Mouse (Mus musculus) small intestine, adult 2 months (tissue): ENCODE measurements around the gene Mrvi1. TPM values are rescaled to one million over a fixed set of nuclear protein-coding genes. Genes with fewer than 3 reads are reported as not detected.

Experiments used
- H3K27ac ChIP-seq: fragments of 200-500 bp; 2 replicates; pipeline ENCODE4 v1.5.1; 2012; ENCODE audit warnings: low read depth, low read length, control low read depth, inconsistent platforms; ENCODE audit not compliant: insufficient read depth
- H3K27me3 ChIP-seq: fragments of 200-500 bp; 2 replicates; pipeline ENCODE4 v1.6.1; 2012; ENCODE audit warnings: mild to moderate bottlenecking, moderate library complexity, low read length, inconsistent platforms; ENCODE audit not compliant: control insufficient read depth, insufficient read depth
- H3K36me3 ChIP-seq: fragments of 200-500 bp; 2 replicates; pipeline ENCODE4 v1.6.1; 2012; ENCODE audit warnings: mild to moderate bottlenecking, low read length, control low read depth, inconsistent platforms; ENCODE audit not compliant: control insufficient read depth, insufficient read depth
- H3K4me1 ChIP-seq: fragments of 200-500 bp; 2 replicates; pipeline ENCODE4 v1.6.1; 2012; ENCODE audit warnings: low read length, inconsistent platforms, mixed read lengths; ENCODE audit not compliant: control insufficient read depth, insufficient read depth, insufficient read length
- H3K4me3 ChIP-seq: fragments of 200-500 bp; 2 replicates; pipeline ENCODE4 v1.5.1; 2012; ENCODE audit warnings: low read depth, mild to moderate bottlenecking, control low read depth, inconsistent platforms, low read length, moderate library complexity
- CTCF ChIP-seq: fragments of 200-500 bp; IDR thresholded peaks from 2 replicates; pipeline ENCODE4 v1.5.1; 2012; ENCODE audit warnings: low read depth, mild to moderate bottlenecking, control low read depth, inconsistent platforms, low read length, moderate library complexity, mixed read lengths; ENCODE audit not compliant: insufficient replicate concordance, insufficient read length; ENCODE audit errors: extremely low read depth
- POLR2A ChIP-seq: fragments of 200-500 bp; IDR thresholded peaks from 2 replicates; pipeline ENCODE4 v1.6.1; 2012; ENCODE audit warnings: low read depth, mild to moderate bottlenecking, control low read depth, inconsistent platforms, low read length, moderate library complexity
- WGBS: fragments of 180-500 bp; shearing (Covaris S2); methylation state at CpG from one replicate; pipeline ENCODE4 v1.1.7; 2018; 5-methylcytosine and 5-hydroxymethylcytosine counted together
- polyA plus RNA-seq: library from polyadenylated mRNA; depleted of rRNA; stranded (reverse); fragments of >200 nt; gene quantifications from 2 replicates; pipeline ENCODE4 v1.2.3, GENCODE M21; 2012; rRNA removed

Gene Mrvi1
- polyA plus RNA-seq, 1 experiment, result 14.8 TPM

DNA sequence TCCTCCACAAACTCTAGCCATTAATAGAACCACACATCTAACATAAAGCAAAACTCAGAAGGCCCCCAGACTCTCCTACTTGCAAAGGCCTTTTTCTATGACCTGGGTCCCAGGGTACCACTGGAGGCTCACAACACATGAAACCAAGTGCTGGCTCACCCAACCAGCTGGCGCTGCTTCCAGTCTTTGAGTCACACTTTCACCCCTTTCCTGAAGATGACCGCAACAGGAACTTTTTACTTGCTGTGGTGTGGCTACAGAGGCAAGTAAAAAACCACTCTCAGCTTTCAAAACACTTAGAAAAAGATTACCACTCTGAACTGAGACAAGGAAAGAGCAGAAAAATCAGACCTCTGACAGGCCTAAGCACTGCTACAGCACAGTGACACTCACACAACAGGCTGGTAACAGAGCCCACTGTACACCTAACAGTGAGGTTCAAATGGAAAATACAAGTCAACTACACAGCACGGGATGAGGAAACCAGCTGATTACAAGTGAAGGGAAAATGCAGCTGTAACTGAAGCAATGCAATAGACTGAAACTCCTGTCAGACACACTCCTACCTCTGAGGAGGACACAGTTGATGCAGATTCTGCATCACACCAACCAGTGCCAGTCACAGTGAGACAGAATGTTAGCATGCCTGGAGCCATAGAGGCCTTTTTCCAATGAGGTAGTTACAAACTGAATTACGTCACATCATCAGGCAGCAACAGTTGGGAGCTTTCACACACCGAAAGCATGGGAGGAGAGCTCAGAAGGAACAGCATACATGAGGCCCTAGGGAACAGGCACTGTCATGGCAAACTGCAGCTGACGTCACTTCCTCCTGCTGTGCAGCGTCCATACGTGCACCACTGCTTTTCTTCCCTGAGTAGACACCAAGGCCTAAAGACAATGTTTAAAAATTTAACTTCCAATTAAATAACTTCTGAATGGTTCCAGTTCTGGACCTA is 158.0 kb downstream of the Mrvi1 start:
- 86% methylated on average over 8 of the region's 8 CpGs for WGBS
- Histone ChIP-seq H3K4me3 (no peak overlapping the region), H3K27ac (no peak overlapping the region), H3K4me1 (no peaks in the 10 kb centered on the region; the same call in 1 of the 2 replicates), H3K36me3 (peaks cover 52% of the 10 kb centered on the region), H3K27me3 (no peaks in the 10 kb centered on the region)
- TF ChIP-seq POLR2A, result no peak
- no peak for TF ChIP-seq CTCF

- WGBS, result 78% methylated on average over 4 of the region's 4 CpGs
- TF ChIP-seq POLR2A (no peak), CTCF (no peak)
- no peaks in the 10 kb centered on the region for H3K27me3 ChIP-seq
- no peak overlapping the region for H3K27ac ChIP-seq
- no peaks in the 10 kb centered on the region; the same call in 1 of the 2 replicates for H3K4me1 ChIP-seq
- no peak overlapping the region for H3K4me3 ChIP-seq
- H3K36me3 ChIP-seq, result peaks cover 50% of the 10 kb centered on the region
Observed at GRCm38 (mm10) chr7:110823593-110823992, 158.7 kb downstream of the Mrvi1 start.

DNA sequence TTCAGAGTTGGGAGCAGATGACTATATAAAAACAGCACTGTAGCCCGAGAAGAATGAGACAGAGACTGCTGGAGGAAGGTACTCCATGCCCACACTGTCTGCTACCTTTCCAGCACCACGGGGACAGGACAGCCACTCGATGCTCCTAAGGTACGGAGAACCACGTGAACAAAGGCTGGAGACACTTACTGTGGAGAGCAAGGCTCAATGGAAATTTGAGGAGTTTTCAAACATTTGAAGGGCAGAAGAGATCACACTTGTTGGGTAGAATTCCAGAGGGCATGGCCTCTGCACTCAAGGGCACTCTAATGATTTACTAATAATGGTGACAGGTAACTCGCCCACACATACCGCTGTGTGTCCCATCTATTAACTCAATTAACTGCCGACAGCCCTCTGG is 159.2 kb downstream of the Mrvi1 start:
- Histone ChIP-seq H3K4me1 (no peaks in the 10 kb centered on the region; the same call in 1 of the 2 replicates), H3K4me3 (no peak overlapping the region), H3K36me3 (peaks cover 49% of the 10 kb centered on the region), H3K27ac (no peak overlapping the region), H3K27me3 (no peaks in the 10 kb centered on the region)
- WGBS, result 87% methylated on average over 8 of the region's 8 CpGs
- TF ChIP-seq POLR2A, result no peak
- no peak for TF ChIP-seq CTCF

DNA sequence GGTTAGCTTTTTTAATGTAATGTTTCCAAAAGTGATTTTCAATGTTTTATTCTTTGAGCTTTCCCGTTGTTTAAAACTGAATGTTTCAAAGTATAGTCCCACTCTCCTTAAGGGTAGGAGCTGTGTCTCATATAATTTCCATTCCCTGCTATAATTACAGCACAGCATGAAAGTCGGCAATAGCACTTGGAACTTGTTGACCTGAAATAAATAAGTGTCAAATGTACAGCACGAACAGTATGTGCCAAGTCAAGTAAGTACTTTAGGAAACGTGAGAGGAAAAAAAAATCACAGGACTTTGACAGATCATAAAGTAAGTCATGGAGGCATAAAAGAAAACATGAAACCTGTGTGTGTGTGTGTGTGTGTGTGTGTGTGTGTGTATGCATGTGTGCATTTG is 160.2 kb downstream of the Mrvi1 start:
- H3K4me3 ChIP-seq, result no peak overlapping the region
- no peak for TF ChIP-seq POLR2A
- H3K4me1 ChIP-seq, result no peaks in the 10 kb centered on the region; the same call in 1 of the 2 replicates
- WGBS, result 69% methylated on average over 4 of the region's 4 CpGs
- H3K27me3 ChIP-seq, result no peaks in the 10 kb centered on the region
- H3K27ac ChIP-seq, result no peak overlapping the region
- H3K36me3 ChIP-seq, result peaks cover 47% of the 10 kb centered on the region

DNA sequence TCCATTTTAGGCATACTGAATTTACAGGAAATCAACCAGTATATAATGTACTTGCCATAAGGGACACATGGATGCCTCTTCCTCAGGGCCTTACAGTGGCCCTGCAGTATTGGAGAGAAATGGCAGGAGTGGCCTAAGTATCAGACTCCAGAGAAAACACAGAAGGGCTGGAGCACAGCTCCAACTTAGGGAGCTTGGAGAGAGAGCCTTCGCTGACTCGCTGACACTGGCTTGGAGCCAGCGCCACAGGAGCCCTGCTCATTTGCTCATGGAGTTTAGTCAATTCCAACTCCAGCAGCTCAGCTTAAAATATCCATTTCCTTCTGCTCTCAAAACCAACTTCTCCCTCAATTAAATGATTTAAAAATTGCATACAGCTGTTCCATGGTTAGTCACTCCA is 160.6 kb downstream of the Mrvi1 start:
- no peaks in the 10 kb centered on the region; the same call in 1 of the 2 replicates for H3K4me1 ChIP-seq
- H3K36me3 ChIP-seq, result peaks cover 47% of the 10 kb centered on the region
- TF ChIP-seq CTCF, result no peak
- TF ChIP-seq POLR2A, result no peak
- no peak overlapping the region for H3K27ac ChIP-seq
- no peak overlapping the region for H3K4me3 ChIP-seq
- WGBS, result 63% methylated on average over 3 of the region's 3 CpGs
- H3K27me3 ChIP-seq, result no peaks in the 10 kb centered on the region

DNA sequence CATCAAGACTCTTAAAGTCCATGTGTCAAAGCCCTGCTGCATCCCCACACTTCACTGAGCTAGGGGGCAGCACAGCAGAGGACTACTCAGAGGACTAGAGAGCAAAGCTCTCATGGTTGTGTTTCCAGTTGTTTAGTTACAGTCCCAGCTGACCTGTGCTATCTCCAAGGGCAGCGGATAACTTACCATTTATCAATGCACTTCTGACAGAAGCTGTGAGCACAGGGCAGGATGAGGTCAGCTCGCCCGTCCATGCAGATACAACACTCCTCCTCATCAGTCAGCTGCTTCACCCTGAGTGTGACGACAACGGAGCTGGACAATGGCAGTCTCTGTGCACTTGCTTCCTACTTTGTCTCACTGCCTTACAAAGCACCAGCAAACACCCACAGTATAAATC is 161.2 kb downstream of the Mrvi1 start:
- no peak overlapping the region for H3K27ac ChIP-seq
- H3K4me1 ChIP-seq, result no peaks in the 10 kb centered on the region; the same call in 1 of the 2 replicates
- WGBS, result 74% methylated on average over 5 of the region's 5 CpGs
- no peak overlapping the region for H3K4me3 ChIP-seq
- TF ChIP-seq CTCF (no peak), POLR2A (no peak)
- H3K36me3 ChIP-seq, result peaks cover 44% of the 10 kb centered on the region
- no peaks in the 10 kb centered on the region for H3K27me3 ChIP-seq

GRCm38 (mm10) chr7:110818787-110819350 is 163.4 kb downstream of the Mrvi1 start:
- Histone ChIP-seq H3K4me1 (no peaks in the 10 kb centered on the region; the same call in 1 of the 2 replicates), H3K4me3 (no peak overlapping the region), H3K36me3 (peaks cover 37% of the 10 kb centered on the region), H3K27me3 (no peaks in the 10 kb centered on the region), H3K27ac (no peak overlapping the region)
- WGBS, result 49% methylated on average over 11 of the region's 11 CpGs
- TF ChIP-seq CTCF (no peak), POLR2A (no peak)

Other genes starting within 250 kb of the Mrvi1 start
- gene Ampd3, start 214.3 kb downstream of the Mrvi1 start, polyA plus RNA-seq, result 5.2 and 6.9 TPM in 2 replicates
- 7.6 and 21.2 TPM in 2 replicates for gene Rnf141, start 138.0 kb downstream of the Mrvi1 start, polyA plus RNA-seq
- 3.4 and 8.9 TPM in 2 replicates for gene Lyve1, start 119.2 kb downstream of the Mrvi1 start, polyA plus RNA-seq
- gene Ctr9, start 46.5 kb upstream of the Mrvi1 start, polyA plus RNA-seq, result 2.3 and 3.9 TPM in 2 replicates
- 17.3 and 28.7 TPM in 2 replicates for gene Eif4g2, start 100.6 kb upstream of the Mrvi1 start, polyA plus RNA-seq